Mouse (Mus musculus) central nervous system, embryonic 11.5 days (tissue): Measurements from ENCODE around the gene Slc5a2. TPM values are rescaled to one million over a fixed set of nuclear protein-coding genes. Genes with fewer than 3 reads are reported as not detected.

Experiments used
- polyA plus RNA-seq: library from polyadenylated mRNA; depleted of rRNA; stranded (reverse); fragments of >200 nt; gene quantifications from 2 replicates; pipeline ENCODE4 v1.2.3, GENCODE M21; 2012; rRNA removed

Gene Slc5a2
- 0.30 and 0.39 TPM in 2 replicates for polyA plus RNA-seq

DNA sequence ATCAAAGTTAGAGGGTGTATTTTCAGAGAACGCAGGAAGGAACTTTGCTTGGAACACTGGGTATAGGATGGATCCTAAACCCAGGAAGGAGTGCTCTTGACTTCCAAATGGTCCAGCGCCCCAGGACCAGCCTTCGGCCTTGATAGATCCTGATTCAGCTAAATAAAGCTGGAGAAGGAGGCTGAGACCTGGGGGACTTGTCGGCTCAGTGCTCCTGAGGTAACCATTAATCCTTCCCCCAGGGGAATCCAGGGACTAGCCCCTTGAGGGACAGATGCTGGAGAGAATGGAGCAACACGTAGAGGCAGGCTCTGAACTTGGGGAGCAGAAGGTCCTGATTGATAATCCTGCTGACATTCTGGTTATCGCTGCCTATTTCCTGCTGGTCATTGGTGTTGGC is at the start of gene Slc5a2:
Gene Slc5a2 (plus strand): TSS at position 247 of the 400 bp plus-strand sequence.

DNA sequence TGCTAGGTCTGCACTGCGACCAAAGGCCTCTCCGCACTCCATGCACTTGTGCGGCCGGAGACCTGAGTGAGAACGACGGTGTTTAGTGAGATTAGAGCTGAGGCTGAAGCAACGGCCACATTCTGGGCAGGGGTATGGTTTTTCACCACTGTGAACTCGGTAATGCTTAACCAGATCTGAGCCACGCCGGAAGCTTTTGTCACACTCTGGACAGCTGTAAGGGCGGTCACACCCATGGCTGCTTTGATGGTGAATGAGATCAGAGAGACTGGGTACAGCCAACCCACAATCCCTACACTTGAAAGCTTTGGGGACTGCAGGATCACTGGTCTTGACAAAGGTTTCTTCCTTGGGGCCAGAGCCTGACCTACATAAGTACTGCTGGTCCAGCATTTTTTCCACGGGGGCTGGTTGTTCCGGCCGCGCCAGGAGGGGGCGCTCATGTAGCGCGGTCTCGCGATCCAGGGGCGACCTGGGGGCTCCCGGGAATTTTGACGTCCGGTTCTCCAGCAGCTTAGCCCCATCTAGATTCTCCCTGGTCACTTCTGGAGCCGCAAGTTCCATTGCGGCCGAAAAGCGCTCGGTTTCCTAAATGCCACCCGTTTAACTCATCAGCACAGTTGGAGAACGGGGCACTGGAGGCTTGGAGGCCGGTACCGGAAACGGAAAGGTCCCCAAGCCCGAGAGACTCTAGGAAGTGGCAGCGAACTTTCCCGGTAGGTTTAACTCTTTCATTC is 28.4 kb upstream of the Slc5a2 start, which contains the start of gene Armc5:
Gene Armc5 (plus strand): TSS at position 487 of the 737 bp plus-strand sequence.

DNA sequence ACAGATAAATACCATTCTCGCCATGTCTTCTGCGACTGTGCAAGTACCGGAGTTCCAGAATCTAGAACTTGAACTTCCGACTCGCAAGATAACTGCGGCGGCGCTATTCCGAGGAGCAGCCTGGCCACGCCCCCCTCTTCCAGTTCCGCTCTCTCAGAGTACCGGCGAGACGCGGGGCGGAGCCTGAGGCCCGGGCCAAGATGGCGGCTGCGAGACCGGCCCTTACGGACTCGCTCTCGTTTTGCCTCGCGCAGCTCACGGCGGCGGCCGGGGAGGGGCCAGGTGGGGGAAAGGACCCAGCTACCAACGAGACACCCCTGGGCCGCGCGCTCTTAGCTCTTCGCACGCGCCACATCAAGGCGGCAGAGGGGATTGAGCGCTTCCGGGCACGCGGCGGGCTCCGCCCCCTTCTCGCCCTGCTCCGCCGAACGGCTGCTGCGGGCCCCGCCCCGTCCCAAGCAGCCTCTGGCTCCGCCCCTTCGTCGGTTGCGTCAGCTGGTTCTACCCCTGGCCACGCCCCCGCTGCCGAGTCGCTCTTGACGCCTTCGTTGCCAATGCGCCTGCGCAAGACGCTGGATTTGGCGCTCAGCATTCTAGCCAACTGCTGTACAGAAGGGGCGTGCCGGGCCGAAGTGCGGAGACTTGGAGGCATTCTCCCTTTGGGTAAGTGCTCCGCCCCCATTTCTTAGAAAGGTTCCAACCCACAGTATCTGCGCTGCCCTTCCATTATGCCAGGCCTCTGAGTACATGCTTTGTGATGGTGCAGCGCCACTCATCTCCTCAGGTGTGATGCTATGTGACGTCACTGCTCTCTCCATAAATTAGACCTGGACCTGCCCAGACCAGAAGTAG is 27.3 kb upstream of the Slc5a2 start, which contains the start of gene 9130023H24Rik:
Gene 9130023H24Rik (minus strand): TSS at position 105 of the 852 bp plus-strand sequence.

DNA sequence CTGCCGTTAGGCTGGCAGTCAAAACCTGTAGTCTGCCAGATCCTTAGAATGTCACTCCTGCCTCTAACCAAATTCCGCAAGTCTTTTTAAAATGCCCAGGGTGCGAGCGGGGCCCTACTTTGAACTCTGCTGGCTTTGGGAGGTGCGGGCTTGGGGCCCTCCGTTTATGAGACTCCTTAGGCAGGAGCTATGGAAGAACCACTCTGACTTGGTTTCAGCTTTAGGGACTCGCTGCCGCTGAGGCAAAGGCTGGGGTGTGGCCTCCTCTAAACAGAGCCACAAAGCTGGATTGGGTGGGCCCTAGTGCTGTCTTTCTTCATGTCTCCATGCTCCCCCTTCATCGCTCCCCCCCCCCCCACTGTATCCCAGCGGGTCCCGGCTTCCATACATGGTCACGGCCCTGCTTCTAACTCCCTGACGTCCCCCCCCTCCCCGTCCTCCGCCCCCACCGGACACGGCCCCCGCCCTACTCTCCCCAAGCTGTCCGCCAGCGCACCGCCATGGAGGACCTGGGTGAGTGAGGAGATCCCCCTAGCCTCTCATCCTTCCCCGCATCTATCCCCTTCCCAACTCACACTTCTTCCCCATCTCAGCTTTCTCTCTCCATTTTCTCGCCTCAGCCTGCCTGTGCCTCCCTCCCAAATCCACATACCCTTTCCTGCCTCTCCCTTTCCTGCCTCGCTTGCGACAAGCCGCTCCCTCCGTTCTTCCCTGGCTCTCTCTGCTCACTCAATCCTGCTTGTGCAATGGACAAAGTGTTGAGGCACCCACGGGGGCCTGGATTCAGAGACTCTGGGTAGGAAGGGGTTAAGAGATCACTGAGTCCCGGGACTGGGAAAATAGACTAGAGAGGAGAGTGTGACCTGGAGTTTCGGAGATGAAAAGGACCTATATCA is 18.7 kb upstream of the Slc5a2 start, which contains the start of gene Tgfb1i1:
Gene Tgfb1i1 (plus strand): TSS at position 317 of the 896 bp plus-strand sequence.

DNA sequence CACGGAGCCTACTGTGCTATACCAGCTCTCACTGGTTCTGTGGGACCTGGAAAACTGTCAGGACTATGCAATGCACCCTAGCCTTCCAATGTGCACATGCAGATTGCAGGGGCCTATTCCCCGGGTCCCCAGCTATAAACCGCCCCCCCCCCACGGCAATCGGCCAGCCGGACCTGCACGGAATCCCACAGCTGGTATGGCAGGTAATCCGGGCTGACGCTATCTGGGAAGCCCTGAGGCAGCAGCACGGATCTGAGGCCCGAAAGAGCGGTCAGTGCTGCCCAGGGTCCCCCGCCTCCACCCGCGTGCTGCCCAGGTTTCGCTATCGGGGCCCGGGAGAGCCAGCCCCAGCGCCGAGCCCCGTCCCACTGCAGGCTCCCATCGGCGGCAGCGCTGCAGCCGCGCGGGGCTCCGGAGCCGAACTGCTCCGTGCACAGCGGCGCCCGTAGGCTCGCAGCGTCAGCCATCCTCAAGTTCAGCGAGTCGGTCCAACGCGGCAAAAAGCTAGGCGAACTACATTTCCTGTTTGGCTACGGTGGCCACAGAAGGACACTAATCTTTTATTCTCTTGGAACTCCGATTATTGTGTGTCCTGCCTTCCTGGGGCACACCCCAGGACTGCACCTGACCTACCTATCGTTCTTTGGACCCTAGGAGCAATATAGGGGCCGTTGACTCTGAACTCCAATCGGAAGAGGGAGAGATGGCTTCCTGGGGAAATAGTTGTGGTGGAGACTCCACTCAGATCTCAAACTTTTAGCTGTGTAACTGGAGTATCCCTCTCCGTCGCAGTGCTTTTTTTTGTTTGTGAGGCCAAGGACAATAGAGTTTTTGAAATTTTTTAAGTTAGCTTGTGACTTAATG is 32.4 kb downstream of the Slc5a2 start, which contains the start of gene BC017158:
Gene BC017158 (minus strand): TSS at position 554 of the 864 bp plus-strand sequence.

Other genes with a start within 250 kb of the Slc5a2 start
- 0.91 and 2.4 TPM in 2 replicates for gene Itgam, start 203.0 kb upstream of the Slc5a2 start, polyA plus RNA-seq
- 0.01 TPM in 1 of 2 replicates, not detected in the other for gene Gm49368, start 203.0 kb upstream of the Slc5a2 start, polyA plus RNA-seq
- gene Itgax, start 136.1 kb upstream of the Slc5a2 start, polyA plus RNA-seq = 0.02 and 0.04 TPM in 2 replicates
- gene Itgad, start 111.3 kb upstream of the Slc5a2 start, polyA plus RNA-seq = not detected in 2 replicates
- gene Cox6a2, start 59.3 kb upstream of the Slc5a2 start, polyA plus RNA-seq = 3.9 and 10.1 TPM in 2 replicates
- gene Armc5, start 28.3 kb upstream of the Slc5a2 start, polyA plus RNA-seq = 11.5 and 14.5 TPM in 2 replicates
- 2.8 and 4.2 TPM in 2 replicates for gene 9130023H24Rik, start 27.6 kb upstream of the Slc5a2 start, polyA plus RNA-seq
- 18.2 and 27.5 TPM in 2 replicates for gene Tgfb1i1, start 18.8 kb upstream of the Slc5a2 start, polyA plus RNA-seq
- gene BC017158, start 32.5 kb downstream of the Slc5a2 start, polyA plus RNA-seq = 25.5 and 31.0 TPM in 2 replicates
- 15.2 and 31.5 TPM in 2 replicates for gene Rgs10, start 153.1 kb downstream of the Slc5a2 start, polyA plus RNA-seq
- gene Tial1, start 196.1 kb downstream of the Slc5a2 start, polyA plus RNA-seq = 140 and 164 TPM in 2 replicates